Mouse (Mus musculus): ENCODE results near the gene Setd1a.
"Not testable (repeated sequence)": the region's sequence is repeated elsewhere in the genome, so short reads cannot be mapped to it uniquely, and the experiment has no call there.

Setd1a gene

GRCm38 (mm10) chr7:127837878-127838277 lies 61.4 kb downstream of the Setd1a start:
- not testable (repeated sequence) for DNase-seq (ENCODE audit: low read depth, low spot score)

- not testable (repeated sequence) for DNase-seq (ENCODE audit: low read depth, low spot score)
Observed at GRCm38 (mm10) chr7:127840031-127840430, 63.6 kb downstream of the Setd1a start.

- DNase-seq (ENCODE audit: low read depth, low spot score): no peak
Observed at GRCm38 (mm10) chr7:127840886-127841285, 64.4 kb downstream of the Setd1a start.

- DNase-seq (ENCODE audit: low read depth, low spot score): peak; percentile 96
Observed at GRCm38 (mm10) chr7:127841340-127842000, 65.0 kb downstream of the Setd1a start.

- DNase-seq (ENCODE audit: low read depth, low spot score): peak; percentile 87
Observed at GRCm38 (mm10) chr7:127842001-127842718, 65.7 kb downstream of the Setd1a start.

Measured in CD4-positive helper T cell, adult 2 months (primary cell).